Mouse (Mus musculus): Measurements from ENCODE around the gene Mtif3.

Mtif3 gene

DNA sequence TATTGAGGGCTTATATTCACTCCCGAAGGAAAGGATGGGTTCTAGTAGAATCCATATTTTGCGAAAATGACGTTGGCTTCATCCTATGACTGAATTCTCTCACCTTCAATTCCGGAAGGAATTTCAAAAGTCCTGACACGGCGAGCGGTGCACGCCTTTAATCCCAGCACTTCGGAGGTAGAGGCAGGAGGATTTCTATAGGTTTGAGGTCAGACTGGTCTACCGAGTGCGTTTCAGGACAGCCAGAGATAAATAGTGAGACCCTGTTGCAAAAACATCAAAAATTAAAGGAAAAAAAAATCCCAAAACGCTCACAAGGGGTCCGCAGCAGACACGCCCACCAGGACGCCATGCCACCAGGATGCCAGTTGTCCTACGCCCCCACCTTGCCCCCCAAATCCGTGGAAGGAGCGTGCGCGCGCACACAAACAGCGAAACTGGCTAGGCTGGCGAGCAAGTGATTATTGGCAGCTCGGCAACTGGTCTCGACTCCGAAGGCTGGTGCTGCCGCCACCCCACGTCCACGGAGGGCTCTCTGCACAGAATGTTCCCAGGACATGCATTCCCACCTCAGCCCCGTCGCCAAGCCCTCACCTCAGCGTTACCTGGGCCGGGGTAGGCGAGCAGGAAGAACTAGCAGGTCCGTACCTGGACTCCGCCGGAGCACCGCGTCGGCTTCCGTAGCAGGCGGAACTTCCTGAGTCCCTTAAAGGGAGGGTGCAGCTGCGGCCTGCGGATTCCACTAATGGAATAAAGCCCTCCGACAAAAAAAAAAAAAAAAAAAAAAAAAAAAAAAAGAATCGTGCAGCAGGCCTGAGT lies at the start of gene Mtif3:
Gene Mtif3, minus strand, starts transcription at position 683 of the 819 bp plus-strand sequence.
- peak; percentile 53 to 82 for DNase-seq (ENCODE audit: low spot score in 2 of 2)

DNA sequence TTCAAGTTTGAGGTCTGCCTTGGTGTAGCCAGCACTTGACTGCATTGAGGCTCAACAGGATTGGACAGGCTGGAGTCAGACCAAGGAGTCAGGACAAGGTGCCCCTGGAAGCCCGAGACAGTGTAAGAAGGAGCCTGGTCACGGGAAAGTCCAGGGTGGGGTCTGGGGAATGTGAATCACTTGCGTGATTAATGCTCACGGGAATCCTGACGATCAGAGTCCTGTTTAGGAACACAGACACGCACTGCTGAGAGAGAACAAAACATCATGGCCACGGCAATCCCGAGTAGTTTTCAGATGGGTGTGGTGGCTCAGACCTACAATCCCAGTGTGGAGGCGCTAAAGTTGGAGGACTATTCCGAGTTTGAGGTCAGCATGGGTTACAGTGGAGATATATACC lies 47.7 kb upstream of the Mtif3 start:
- DNase-seq (ENCODE audit: low spot score in 2 of 2), result no peak

DNA sequence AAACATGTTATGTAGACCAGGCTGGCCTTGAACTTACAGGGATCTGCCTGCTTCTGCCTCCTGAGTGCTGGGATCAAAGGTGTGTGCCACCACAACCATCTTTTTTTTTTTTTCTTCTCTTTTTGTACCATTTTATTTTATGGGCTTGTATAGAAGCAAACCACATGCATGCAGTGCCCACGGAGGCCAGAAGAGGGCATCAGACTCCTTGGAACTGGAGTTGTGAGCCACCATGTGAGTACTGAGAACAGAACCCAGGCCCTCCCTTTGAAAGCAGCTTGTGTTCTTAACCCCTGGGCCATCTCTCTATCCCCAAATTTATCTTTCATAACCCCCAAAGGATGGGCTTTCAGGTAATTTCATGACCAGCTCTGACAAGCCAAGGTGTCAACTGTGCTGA lies 39.7 kb upstream of the Mtif3 start:
- no peak for DNase-seq (ENCODE audit: low spot score in 2 of 2)

DNA sequence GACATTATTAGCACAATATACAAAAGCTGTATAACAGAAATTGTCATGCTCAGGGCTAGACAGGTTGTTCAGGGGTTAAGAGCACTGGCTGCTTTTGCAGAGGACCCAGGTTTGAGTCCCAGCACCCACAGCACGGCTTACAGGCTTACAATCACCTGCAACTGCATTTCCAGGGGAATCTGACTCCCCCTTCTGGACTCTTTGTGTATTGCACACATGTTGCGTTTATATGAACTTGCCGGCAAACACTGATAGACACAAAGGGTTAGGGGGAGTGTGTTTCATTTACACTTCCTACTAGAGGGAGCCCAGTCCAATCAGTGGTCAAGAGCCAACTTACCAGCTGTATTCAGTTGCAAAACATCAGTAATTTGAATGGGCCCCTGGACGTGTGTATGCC lies 37.7 kb upstream of the Mtif3 start:
- DNase-seq (ENCODE audit: low spot score in 2 of 2), result no peak

DNA sequence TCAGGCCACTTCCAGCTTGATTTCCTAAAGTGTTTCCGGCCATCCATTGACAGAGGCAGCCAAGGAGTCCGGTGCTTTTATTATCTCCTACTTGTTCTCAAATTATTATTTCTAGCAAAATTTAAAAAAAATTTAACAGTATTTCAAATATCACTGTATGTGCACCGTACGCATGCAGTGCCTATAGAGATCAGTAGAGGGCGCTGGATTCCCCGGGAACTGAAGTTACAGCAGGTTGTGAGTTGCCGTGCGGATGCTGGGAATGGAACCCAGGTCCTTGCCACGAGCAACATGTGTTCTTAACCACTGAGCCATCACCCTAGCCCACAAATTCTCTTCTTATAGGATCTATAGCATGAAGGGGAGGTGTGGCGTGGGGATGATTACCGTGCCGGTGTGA lies 35.2 kb upstream of the Mtif3 start:
- DNase-seq (ENCODE audit: low spot score in 2 of 2), result no peak

DNA sequence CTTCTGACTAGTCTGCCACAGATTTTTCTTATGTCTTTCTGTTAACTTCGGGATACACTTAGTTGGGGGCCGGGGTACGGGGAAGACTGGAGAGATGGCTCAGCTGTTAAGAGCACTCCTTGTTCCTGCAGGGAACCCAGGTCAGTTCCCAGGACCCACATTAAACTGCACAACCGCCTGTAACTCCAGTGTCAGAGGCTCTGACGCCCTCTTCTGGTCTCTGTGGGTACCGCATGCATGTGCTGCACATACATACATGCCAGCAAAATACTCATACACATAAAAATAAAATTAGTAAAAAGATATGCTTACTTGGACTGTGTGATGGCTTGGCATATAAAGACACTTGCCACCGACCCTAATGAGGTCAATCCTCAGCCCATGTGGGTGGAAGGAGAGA lies 33.2 kb upstream of the Mtif3 start:
- DNase-seq (ENCODE audit: low spot score in 2 of 2), result no peak

DNA sequence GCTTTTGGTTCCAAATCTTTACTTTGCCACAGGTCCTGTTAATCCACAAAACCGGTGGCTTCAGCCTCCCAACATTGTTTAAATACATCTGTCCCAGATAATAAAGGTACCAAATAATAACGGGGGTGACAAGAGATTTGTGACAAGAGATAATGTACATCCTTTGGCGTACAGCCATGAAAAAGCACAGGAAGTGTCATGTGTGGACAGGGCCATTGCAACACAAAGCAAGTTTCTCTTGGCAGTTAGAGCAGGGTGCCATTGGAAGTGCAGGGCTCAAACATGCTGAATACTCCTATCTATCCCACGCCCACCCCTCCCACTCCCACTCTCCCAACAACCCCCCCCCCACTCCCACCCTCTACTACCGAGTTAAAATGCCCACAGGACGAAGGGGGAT lies 31.4 kb upstream of the Mtif3 start:
- no peak for DNase-seq (ENCODE audit: low spot score in 2 of 2)

DNA sequence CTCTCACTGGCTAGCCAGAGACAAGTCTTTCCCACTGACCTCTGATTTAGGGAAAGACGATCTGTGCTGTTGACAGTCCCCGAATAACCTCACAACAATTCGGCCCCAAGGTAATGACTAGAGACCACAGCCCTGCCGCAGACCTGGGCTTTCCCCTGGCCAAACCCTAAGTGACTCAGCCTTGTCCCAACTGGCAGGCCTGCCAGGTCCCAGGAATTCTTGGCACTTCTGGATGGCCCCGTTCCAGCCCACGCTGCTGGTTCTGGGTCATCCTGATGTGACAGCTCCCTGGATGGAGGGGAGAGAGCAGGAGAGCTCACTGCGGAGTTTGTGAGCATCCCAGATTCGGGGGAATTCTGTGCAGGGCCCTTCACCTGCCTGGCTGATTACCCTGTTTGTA lies 29.9 kb upstream of the Mtif3 start:
- no peak for DNase-seq (ENCODE audit: low spot score in 2 of 2)

DNA sequence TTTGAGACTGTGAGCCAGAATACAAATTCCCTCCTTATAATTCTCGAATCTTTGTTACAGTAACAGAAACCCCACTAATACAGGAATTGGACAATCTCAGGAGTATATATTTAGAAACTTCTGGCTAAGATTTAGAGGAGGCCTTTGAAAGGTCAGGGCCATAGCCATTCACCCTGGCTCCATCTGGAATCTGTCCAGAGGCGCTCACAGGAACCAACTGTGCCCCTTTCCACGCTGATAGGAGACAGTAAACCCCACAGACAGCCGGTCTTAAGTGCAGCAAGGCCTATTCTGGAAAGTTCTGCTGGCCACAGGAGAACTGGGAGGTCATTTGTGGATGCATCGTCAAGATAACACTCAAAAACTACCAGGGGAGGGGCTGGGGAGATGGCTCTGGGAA lies 25.5 kb upstream of the Mtif3 start:
- no peak for DNase-seq (ENCODE audit: low spot score in 2 of 2)

DNA sequence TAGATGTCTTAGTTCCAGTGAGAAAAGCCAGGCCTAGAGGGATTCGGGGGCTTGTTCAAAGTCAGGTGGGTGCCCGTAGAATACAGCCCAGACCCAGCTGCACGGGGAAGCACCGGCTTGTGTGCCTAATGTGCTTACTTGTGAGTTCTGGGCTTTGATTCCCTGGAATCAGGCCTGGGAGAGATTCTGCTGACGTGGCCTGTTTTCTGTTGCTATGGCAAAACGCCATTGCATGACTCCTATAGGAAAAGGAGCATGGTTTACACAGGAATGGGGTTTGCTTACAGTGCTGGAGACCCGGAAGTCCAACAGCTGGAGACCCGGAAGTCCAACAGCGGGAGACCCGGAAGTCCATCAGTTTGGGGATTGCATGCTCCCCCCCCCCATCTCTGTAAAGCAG lies 24.0 kb upstream of the Mtif3 start:
- DNase-seq (ENCODE audit: low spot score in 2 of 2), result no peak

DNA sequence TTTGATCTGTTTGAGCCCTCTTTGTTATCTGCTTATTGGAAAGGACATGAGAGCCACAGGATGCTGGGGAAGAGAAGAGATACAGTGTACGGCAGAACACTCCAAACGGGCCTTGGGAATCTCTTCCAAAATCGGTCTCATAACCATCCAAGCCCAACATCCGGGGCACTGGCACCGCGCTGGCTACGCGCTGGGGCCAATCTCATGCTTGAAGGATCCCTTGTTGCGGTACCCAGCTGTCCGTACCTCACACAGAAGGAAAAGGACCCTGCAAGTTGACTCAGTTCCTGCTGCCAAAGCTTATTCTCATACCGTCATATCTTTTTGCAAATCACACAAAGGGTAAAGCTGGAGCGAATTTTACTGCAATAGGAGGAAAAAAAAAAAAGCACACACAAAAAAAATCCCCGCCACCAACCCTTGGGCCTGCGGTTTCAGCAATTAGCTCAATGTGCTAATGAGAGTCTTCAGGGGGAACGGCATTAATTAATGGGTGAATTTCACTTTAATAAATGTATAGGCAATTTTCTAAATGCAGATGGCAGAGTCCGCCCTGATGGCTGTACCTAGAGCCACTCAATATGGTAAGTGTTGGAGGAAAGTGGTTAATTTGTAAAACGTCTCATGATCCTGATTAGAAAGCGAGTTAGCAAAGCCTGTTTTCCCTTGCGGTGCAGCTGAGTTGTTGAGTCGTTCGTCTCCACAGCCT lies 22.3 kb upstream of the Mtif3 start:
- DNase-seq (ENCODE audit: low spot score in 2 of 2), result no peak

DNA sequence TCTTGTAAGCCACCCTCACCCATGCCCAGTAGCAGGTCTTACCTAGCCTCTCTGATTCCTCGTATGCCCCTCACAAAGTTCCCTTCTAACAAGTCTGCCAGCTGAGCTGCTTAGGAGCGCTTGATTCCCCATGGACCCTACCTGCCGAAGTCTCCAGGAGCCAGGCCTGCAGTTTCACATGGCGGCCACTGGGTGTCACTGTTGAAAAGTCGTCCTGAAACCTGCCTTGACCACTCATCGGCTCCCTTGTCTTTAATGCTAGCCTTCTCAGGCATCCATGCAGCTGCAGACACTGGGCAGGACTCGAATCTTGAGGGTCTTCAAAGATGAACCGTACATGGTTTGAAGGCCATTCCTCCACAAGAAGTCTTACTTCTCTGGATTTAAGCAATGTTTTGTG lies 19.6 kb upstream of the Mtif3 start:
- peak in 1 of 2 experiments; percentile 37 for DNase-seq (ENCODE audit: low spot score in 2 of 2)

DNA sequence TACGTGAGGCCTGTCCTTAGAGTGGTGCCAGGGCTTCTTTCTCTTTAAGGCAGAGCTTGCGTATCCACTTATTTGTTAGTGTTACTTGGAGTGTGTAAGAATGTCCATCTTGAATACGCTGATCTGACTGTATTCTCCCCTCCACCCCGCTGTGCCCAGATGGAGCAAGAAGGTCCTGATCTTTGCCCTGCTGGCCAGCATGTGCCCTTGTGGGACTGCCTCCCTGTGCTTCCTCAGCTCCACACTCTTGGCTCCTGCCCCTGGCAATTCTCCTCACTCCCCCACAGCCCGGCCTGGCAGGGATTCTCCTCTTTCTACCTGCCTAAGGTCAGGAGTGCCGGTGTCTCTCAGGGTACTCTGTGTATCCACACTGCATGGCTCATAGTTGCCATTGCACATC lies 17.8 kb upstream of the Mtif3 start:
- DNase-seq (ENCODE audit: low spot score in 2 of 2), result no peak

DNA sequence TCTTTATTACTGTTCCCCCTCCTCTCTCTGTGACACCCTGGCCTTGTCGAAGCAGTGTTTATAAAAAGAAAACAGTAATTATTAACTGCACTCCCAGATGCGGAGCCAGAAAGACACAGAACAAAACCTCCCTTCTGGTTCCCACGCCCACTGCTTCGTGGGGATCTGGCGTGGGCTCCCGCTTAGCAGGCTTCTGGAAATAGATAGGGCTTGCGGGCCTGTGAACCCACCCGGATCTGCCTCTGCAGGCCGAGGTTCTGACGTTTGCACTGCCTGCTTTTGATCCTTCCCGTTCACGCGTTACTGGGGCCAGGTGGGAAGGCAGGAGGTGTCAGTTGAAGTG lies 11.2 kb upstream of the Mtif3 start:
- DNase-seq (ENCODE audit: low spot score in 2 of 2), result peak in 1 of 2 experiments; percentile 22

DNA sequence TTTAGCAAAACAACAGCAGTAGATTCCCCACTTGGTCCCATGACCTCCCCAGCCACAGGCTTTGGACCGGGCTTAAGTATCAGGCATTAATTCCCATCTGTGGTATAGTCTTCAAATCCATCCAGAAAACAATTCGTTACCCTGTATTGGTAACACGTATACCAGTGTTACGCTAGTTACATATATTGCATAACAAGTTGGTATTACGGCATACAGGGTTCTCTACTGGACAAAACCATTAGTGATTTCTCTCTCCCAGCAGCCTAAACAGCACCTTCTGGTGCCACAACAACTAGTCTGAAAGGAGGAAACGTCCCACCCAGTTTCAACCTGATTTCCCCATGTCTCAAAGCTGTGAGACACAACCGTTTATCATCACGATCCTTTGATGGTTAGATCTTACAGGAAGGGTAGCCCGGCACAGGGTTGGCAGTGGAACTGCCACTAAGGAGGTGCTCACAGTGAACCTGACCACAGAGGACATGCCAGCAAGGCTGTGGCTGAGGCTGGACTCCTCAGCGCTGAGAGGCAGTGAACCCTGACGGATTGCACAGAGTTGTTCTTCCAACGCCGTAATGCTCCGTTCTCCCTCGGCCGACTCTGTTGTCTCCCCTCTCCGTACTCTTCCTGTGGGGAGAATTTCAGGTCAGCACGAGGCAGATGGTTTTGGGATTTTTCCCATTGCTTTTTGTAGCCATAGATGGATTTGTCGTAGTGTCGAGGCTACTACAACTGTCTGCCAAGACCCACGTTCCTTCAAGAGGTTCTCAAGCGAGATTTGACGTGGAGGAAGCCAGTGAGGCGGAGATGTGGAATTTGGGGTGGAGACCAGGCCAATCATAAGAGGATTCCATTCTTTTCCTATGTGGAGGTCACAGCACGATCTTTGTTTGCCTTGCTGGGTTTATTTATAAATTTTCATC lies 10.5 kb upstream of the Mtif3 start:
- DNase-seq (ENCODE audit: low spot score in 2 of 2), result no peak

DNA sequence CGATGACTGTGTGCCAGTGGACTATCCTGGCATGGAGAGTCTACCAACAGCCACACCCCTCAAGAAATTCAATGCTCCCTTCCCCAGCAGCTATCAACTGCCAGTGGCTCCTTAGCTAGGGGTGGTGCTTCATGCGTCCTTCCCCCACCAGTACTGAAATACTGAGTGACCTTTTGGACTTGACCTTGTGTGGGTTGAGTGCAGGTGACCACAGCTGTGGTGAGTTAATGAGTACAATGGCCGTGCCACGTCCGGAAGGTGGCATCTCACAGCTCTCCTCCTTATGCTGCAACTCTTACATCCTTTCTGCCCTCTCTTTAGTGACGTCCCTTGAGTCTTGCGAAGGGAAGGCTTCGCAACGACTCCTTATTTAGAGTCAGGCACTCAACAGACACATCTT lies 9.8 kb upstream of the Mtif3 start:
- no peak for DNase-seq (ENCODE audit: low spot score in 2 of 2)

DNA sequence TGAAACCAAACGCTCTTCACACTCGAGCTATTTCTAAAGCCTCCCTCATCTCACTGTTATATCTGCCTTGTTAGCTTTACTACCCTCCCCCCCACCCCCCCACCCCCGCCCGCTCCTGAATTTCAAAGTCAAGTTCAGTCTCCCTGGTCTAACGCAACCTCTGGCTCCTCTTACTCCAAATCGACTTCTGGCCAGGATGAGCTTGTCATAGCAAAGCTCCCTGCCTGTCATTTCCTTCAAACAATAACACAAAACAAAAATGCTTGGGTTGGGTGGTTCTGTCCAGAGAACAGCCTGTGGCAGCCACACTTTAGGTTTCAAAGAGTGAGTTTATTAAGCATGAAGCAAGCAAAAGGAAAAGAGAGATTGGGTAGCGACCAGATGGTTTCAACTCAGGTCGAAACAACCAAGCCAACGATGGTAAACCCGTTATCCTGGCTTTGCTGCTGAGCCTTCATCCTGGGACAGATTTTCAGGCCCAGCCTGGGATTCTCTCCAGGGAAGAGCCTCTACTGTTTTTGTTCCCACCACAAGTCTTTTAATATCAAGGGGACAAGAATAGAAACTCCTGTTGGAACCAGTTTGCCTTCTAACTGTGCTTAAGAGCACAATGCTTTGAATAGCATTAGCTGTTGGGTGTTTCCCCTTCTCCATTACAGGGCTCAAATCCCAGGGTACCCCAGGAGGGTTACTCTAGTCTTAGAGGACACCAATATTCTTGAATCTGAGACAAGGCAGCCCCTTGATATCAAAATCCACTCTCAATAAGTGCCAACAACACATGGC lies 8.4 kb upstream of the Mtif3 start:
- DNase-seq (ENCODE audit: low spot score in 2 of 2), result no peak

DNA sequence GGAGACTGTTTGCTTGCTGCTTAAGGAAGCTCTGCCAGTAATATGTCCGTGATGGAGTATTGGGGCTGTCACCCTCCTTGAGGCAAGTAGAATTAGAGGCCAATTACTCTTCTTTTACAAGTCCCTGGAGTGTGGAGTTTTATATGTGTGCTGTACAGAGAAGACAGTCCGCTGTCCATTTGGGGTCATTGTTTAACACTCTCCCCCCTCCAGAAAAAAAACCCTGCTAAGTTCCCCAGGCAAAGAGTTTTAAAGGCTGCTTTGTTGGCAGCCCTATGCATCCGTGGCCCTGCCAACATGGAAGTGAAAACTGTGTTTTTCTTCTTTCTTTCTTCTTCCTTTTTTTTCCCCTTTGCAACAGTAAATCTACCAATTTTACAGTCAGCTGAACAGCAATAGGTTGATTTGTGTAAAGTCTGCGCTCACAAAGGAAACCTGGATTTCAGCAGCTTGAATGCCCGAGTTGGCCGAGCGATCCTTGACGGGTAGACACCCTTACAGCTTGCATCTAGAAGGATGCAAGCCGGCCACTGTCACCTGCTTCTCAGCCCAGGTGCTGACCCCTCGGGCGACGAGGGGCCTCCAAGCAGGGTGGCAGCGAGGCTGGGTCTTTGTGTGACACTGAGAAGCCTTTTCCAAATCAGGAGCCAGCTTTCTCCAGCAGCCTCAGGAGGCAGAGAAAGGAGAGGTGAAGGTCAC lies 5.2 kb upstream of the Mtif3 start:
- DNase-seq (ENCODE audit: low spot score in 2 of 2), result no peak

DNA sequence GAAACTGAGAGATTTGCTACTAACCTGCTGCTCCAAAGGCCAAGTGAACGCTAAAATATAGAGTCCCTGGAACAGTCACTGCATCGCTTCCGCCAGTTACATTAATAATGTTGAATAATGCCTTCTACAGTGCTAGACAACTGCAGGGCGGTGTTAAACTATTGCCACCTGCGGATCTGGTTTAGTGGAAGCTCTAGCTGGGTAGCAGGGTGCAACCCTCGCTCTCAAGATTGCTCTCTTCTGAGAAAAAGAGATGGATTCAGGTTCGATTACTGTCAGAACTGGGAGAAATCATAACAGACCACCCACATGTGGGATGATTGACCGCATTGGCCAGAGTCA lies 308 bp upstream of the Mtif3 start:
- DNase-seq (ENCODE audit: low spot score in 2 of 2), result no peak

DNA sequence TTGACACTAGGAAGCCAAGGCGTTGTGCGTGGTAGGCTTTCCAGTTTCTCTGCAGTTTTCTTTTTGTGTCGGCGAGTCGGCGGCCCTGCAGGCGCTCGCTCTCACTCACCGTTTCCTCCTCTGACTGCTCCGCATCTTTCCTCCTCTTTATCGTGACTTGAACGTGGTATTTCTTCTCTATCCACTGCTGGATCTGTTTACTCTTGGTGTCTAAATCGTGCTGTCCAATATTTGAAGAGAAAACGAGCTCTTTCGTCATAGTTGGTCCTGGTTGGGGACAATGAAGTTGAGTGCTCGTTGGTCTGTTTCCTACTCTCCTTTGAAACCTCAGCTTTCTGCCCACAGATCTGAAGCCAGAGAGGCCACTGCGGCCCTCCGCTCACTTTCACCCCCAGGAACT lies 6.9 kb downstream of the Mtif3 start:
- DNase-seq (ENCODE audit: low spot score in 2 of 2), result no peak

DNA sequence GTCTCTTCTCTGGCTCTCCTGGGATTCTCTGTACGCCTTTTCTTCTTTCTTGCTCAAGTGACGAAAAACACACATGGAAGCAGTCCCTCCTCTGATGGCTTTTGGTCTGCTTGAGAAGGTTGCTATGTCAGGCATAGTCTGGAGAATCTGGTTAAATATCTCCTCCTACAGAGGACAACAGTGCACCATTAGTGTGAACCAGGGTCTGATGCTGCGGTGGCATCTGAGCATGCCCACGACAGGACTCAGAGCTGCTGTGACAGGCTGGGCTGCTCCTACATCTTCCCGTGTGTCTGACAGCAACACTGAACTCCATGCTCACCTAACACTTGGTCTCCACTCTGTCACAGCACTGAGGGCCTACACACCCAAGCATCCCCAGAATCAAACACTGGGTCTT lies 7.9 kb downstream of the Mtif3 start:
- no peak for DNase-seq (ENCODE audit: low spot score in 2 of 2)
